Mouse (Mus musculus) heart, embryonic 15.5 days (tissue): ENCODE results near the gene Wars2. TPM values are rescaled to one million over a fixed set of nuclear protein-coding genes. Genes with fewer than 3 reads are reported as not detected.
A peak's percentile ranks its signal among the peaks of the same experiment; 100 is the strongest.

ENCODE experiments used
- ATAC-seq: fragments of 200-750 bp; cut with Nextera tagmentation; replicated peaks from 2 replicates; pipeline ENCODE4 v1.8.0; 2017; ENCODE audit warnings: low read depth, moderate TSS enrichment; ENCODE audit not compliant: insufficient number of reproducible peaks, insufficient read depth, low FRiP score
- H3K27ac ChIP-seq: fragments of 300-500 bp; sonication (generic); 2 replicates; pipeline ENCODE4 v1.5.1; 2015; ENCODE audit warnings: mild to moderate bottlenecking, inconsistent platforms
- H3K27me3 ChIP-seq: fragments of 300-500 bp; sonication (generic); 2 replicates; pipeline ENCODE4 v1.6.1; 2015; ENCODE audit warnings: inconsistent platforms
- H3K36me3 ChIP-seq: fragments of 300-500 bp; sonication (generic); 2 replicates; pipeline ENCODE4 v1.6.1; 2015; ENCODE audit warnings: mild to moderate bottlenecking, inconsistent platforms
- H3K4me1 ChIP-seq: fragments of 300-500 bp; sonication (generic); replicated peaks from 2 replicates; pipeline ENCODE4 v1.6.1; 2015; ENCODE audit warnings: inconsistent platforms
- H3K4me2 ChIP-seq: fragments of 300-500 bp; sonication (generic); 2 replicates; pipeline ENCODE4 v1.6.1; 2015; ENCODE audit warnings: inconsistent platforms, mild to moderate bottlenecking, moderate library complexity
- H3K4me3 ChIP-seq: fragments of 300-500 bp; sonication (generic); 2 replicates; pipeline ENCODE4 v1.5.1; 2015; ENCODE audit warnings: mild to moderate bottlenecking, inconsistent platforms
- H3K9ac ChIP-seq: fragments of 300-500 bp; sonication (generic); 2 replicates; pipeline ENCODE4 v1.6.1; 2015; ENCODE audit warnings: mild to moderate bottlenecking, inconsistent platforms
- H3K9me3 ChIP-seq: fragments of 300-500 bp; sonication (generic); replicated peaks from 2 replicates; pipeline ENCODE4 v1.6.1; 2016; ENCODE audit warnings: inconsistent platforms
- WGBS: fragments of 180-500 bp; shearing (Covaris S2); methylation state at CpG from one replicate; pipeline ENCODE4 v1.1.7; 2015; ENCODE audit warnings: mixed read lengths; 5-methylcytosine and 5-hydroxymethylcytosine counted together
- polyA plus RNA-seq: library from polyadenylated mRNA; unstranded; fragments of >200 nt; fragmentation: Nextera tagmentation; extraction: Ambion mirVana; gene quantifications from 2 replicates; pipeline ENCODE4 v1.2.1, GENCODE M21; 2015

Gene Wars2
- polyA plus RNA-seq, 1 experiment from 2014 or later, result 6.2 TPM

DNA sequence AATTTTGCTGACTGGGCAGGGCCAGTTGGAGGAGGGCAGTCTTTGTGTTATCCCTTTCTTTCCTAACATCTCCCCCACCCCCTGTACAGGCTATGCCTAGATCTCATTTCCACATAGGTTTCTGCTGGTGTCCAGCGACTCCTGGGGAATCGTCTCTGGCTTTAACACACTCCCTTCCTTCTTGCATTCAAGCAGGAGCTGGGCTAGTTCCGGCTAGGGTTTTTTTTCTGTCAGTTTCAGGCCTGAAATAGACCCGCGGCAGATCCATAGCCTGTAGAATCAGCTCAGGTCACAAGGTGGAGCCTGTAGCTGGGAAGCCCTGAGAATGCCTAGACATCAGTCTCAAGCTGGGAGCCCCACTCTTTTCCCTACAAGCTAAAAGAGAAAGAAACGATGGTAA lies 109.0 kb downstream of the Wars2 start:
- no peak for ATAC-seq
- peaks cover 17% of the 10 kb centered on the region for H3K4me1 ChIP-seq
- WGBS, result 1% methylated on average over 6 of the region's 6 CpGs
- H3K36me3 ChIP-seq, result no peaks in the 10 kb centered on the region
- H3K27ac ChIP-seq, result no peak overlapping the region
- H3K4me3 ChIP-seq, result no peak overlapping the region
- H3K4me2 ChIP-seq, result no peak overlapping the region
- no peak overlapping the region for H3K9ac ChIP-seq
- H3K27me3 ChIP-seq, result peaks cover 91% of the 10 kb centered on the region
- no peaks in the 10 kb centered on the region for H3K9me3 ChIP-seq

GRCm38 (mm10) chr3:99251271-99252165 lies 110.7 kb downstream of the Wars2 start:
- Histone ChIP-seq H3K4me2 (no peak overlapping the region), H3K27ac (no peak overlapping the region), H3K27me3 (peaks cover 92% of the 10 kb centered on the region), H3K9ac (no peak overlapping the region), H3K4me1 (peaks cover 17% of the 10 kb centered on the region), H3K36me3 (no peaks in the 10 kb centered on the region), H3K9me3 (no peaks in the 10 kb centered on the region), H3K4me3 (no peak overlapping the region)
- 21% methylated on average over 6 of the region's 6 CpGs for WGBS
- no peak for ATAC-seq

- Histone ChIP-seq H3K4me2 (peak overlapping the region; percentile 89; the same call in 1 of the 2 replicates), H3K4me3 (peak overlapping the region; percentile 52; the same call in 1 of the 2 replicates), H3K27ac (no peak overlapping the region), H3K9me3 (no peaks in the 10 kb centered on the region), H3K4me1 (peaks cover 21% of the 10 kb centered on the region), H3K27me3 (peaks cover 92% of the 10 kb centered on the region), H3K36me3 (no peaks in the 10 kb centered on the region), H3K9ac (no peak overlapping the region)
- no peak for ATAC-seq
- WGBS, result 4% methylated on average over 16 of the region's 16 CpGs
Measured at GRCm38 (mm10) chr3:99252461-99253091, 111.7 kb downstream of the Wars2 start.

DNA sequence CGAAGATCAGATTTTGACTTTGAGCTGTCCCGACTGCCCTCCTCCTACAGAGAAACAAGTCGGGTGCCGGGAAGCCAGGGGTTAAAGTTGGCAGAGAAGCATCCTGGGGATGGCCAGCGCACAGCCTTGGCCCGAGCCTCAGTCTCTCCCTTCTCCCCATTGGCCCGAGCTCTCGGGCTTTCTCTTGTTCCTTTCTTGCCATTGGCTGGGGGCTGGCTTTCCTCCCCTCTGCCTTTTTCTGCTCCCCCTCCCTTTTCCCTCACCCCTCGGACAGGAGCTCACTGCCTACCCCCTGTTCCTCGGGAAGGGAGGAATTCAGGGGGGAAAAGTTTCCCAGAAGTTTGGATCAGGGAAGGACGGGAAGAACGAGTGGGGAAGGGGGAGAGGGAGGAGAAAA lies 112.2 kb downstream of the Wars2 start:
- Histone ChIP-seq H3K4me3 (peak overlapping the region; percentile 52), H3K9ac (no peak overlapping the region), H3K27me3 (peaks cover 92% of the 10 kb centered on the region), H3K36me3 (no peaks in the 10 kb centered on the region), H3K4me2 (peak overlapping the region; percentile 89), H3K27ac (no peak overlapping the region), H3K9me3 (no peaks in the 10 kb centered on the region), H3K4me1 (peaks cover 21% of the 10 kb centered on the region)
- ATAC-seq, result no peak
- WGBS, result 2% methylated on average over 12 of the region's 12 CpGs

DNA sequence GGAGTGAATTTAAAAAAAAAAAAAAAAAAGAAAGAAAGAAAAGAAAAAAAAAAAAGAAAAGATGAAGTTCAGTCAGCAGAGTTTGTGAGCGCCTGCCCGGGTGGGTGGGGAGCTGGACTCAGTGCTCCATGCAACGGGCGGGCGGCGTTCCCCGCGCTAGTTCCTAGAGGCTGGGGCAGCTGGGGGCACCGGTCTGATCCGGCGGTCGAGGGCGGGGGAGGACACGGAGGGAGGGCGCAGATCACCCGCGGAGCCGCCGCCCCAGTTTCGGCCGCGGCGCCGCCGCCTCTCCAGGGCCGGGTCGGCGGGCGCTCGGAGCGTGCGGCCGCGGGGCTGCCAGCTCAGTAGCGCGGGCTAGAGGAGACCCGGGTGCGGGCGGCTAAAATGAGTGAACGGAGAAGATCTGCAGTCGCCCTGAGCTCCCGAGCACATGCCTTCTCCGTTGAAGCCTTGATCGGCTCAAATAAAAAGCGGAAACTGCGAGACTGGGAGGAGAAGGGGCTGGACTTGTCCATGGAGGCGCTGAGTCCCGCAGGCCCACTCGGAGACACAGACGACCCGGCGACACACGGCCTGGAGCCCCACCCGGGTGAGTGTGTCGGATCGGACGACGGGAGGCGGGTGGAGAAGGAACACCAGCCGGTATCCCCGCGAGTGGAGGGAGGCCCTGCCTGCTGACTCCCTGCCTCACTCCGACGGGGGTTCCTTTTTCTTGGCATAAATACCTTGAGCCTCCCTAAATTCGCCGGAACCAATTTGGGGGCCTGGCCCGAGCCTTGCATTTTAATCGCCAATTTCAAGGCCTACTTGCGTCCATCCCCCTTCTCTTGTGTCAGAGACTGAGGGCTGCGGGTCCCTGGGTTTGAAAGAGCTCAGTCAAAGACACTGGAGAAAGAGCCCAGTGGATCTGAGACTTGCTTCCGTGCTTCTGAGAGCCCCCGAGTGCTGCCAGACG lies 112.9 kb downstream of the Wars2 start:
- Histone ChIP-seq H3K36me3 (no peaks in the 10 kb centered on the region), H3K4me2 (peak overlapping the region; percentile 89), H3K9ac (peak overlapping the region; percentile 37; the same call in 1 of the 2 replicates), H3K27me3 (peaks cover 92% of the 10 kb centered on the region), H3K9me3 (no peaks in the 10 kb centered on the region), H3K27ac (no peak overlapping the region), H3K4me3 (peak overlapping the region; percentile 52), H3K4me1 (peaks cover 21% of the 10 kb centered on the region)
- WGBS, result under 1% methylated on average over 72 of the region's 73 CpGs
- peak; percentile 39; the same call in 1 of the 2 replicates for ATAC-seq

- Histone ChIP-seq H3K4me3 (peak overlapping the region; percentile 52; the same call in 1 of the 2 replicates), H3K27me3 (peaks cover 92% of the 10 kb centered on the region), H3K4me2 (no peak overlapping the region), H3K27ac (no peak overlapping the region), H3K4me1 (peaks cover 16% of the 10 kb centered on the region), H3K9me3 (no peaks in the 10 kb centered on the region), H3K36me3 (no peaks in the 10 kb centered on the region), H3K9ac (no peak overlapping the region)
- 4% methylated on average over 15 of the region's 15 CpGs for WGBS
- no peak for ATAC-seq
Measured at GRCm38 (mm10) chr3:99254559-99255151, 113.8 kb downstream of the Wars2 start.

- Histone ChIP-seq H3K9me3 (no peaks in the 10 kb centered on the region), H3K27ac (no peak overlapping the region), H3K4me3 (no peak overlapping the region), H3K4me2 (no peak overlapping the region), H3K9ac (no peak overlapping the region), H3K36me3 (no peaks in the 10 kb centered on the region), H3K4me1 (peaks cover 16% of the 10 kb centered on the region), H3K27me3 (peaks cover 89% of the 10 kb centered on the region)
- ATAC-seq, result no peak
- WGBS, result 10% methylated on average over 11 of the region's 11 CpGs
Measured at GRCm38 (mm10) chr3:99255411-99256365, 114.8 kb downstream of the Wars2 start.

GRCm38 (mm10) chr3:99256366-99256750 lies 115.5 kb downstream of the Wars2 start:
- no peak overlapping the region for H3K27ac ChIP-seq
- ATAC-seq, result no peak
- H3K4me3 ChIP-seq, result no peak overlapping the region

DNA sequence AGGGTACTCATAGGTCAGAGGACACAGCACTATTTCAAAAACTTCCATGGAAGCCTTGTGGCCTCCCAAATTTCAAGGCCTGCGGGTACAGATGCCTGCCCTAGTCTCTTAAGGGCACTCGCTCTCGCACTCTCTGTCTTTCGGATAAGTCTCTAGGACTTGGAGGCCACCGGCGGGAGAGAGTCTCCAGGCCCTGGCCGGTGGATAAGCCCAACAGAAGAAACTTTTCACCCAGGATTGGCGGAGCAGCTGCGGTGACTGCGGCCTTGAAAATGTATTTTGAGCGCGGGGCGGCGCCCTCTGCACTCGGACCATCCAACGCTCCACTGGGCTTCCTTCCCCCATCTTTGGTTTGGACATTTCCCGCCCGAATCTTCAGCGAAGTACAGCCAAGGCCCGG lies 115.9 kb downstream of the Wars2 start:
- no peak for ATAC-seq
- Histone ChIP-seq H3K4me1 (peaks cover 16% of the 10 kb centered on the region), H3K9me3 (no peaks in the 10 kb centered on the region), H3K9ac (no peak overlapping the region), H3K36me3 (no peaks in the 10 kb centered on the region), H3K27me3 (peaks cover 89% of the 10 kb centered on the region), H3K4me3 (no peak overlapping the region), H3K27ac (no peak overlapping the region), H3K4me2 (no peak overlapping the region)
- WGBS, result 4% methylated on average over 20 of the region's 20 CpGs

More at GRCm38 (mm10) chr3:99256366-99256750, 115.5 kb downstream of the Wars2 start:
- no peaks in the 10 kb centered on the region for H3K9me3 ChIP-seq
- no peak overlapping the region for H3K9ac ChIP-seq
- H3K4me1 ChIP-seq, result peaks cover 16% of the 10 kb centered on the region
- WGBS, result 9% methylated on average over 11 of the region's 11 CpGs
- peaks cover 89% of the 10 kb centered on the region for H3K27me3 ChIP-seq
- H3K4me2 ChIP-seq, result no peak overlapping the region
- no peaks in the 10 kb centered on the region for H3K36me3 ChIP-seq
